Mouse (Mus musculus) kidney, embryonic 16.5 days (tissue): Measurements from ENCODE around the gene Prrc2c. TPM values are rescaled to one million over a fixed set of nuclear protein-coding genes. Genes with fewer than 3 reads are reported as not detected.
"Not testable (repeated sequence)": the region's sequence is repeated elsewhere in the genome, so short reads cannot be mapped to it uniquely, and the experiment has no call there.

Experiments used
- ATAC-seq: fragments of 200-750 bp; cut with Nextera tagmentation; 2 replicates; pipeline ENCODE4 v1.8.0; 2017; ENCODE audit warnings: moderate TSS enrichment; ENCODE audit not compliant: low FRiP score, low TSS enrichment
- H3K27ac ChIP-seq: fragments of 300-500 bp; sonication (generic); 2 replicates; pipeline ENCODE4 v1.5.1; 2014; ENCODE audit warnings: low read length
- H3K27me3 ChIP-seq: fragments of 300-500 bp; sonication (generic); 2 replicates; pipeline ENCODE4 v1.6.1; 2014; ENCODE audit warnings: low read length, control low read depth, mixed read lengths; ENCODE audit not compliant: insufficient read depth
- H3K36me3 ChIP-seq: fragments of 300-500 bp; sonication (generic); 2 replicates; pipeline ENCODE4 v1.6.1; 2014; ENCODE audit warnings: low read length, control low read depth, mixed read lengths; ENCODE audit not compliant: insufficient read depth
- H3K4me1 ChIP-seq: fragments of 300-500 bp; sonication (generic); 2 replicates; pipeline ENCODE4 v1.6.1; 2014; ENCODE audit warnings: low read length, control low read depth, mixed read lengths; ENCODE audit not compliant: insufficient read depth
- H3K4me2 ChIP-seq: fragments of 300-500 bp; sonication (generic); replicated peaks from 2 replicates; pipeline ENCODE4 v1.6.1; 2014; ENCODE audit warnings: low read depth, low read length
- H3K4me3 ChIP-seq: fragments of 300-500 bp; sonication (generic); 2 replicates; pipeline ENCODE4 v1.5.1; 2014; ENCODE audit warnings: mild to moderate bottlenecking, low read length
- H3K9ac ChIP-seq: fragments of 300-500 bp; sonication (generic); replicated peaks from 2 replicates; pipeline ENCODE4 v1.6.1; 2014; ENCODE audit warnings: low read length
- H3K9me3 ChIP-seq: fragments of 300-500 bp; sonication (generic); 2 replicates; pipeline ENCODE4 v1.6.1; 2016; ENCODE audit warnings: low read length, control low read depth
- WGBS: fragments of 180-500 bp; shearing (Covaris S2); extraction: QIAGEN DNeasy Blood & Tissue Kit; methylation state at CpG from one replicate; pipeline ENCODE4 v1.1.7; 2014; 5-methylcytosine and 5-hydroxymethylcytosine counted together
- polyA plus RNA-seq: library from polyadenylated mRNA; unstranded; fragments of >200 nt; fragmentation: Nextera tagmentation; extraction: Ambion mirVana; gene quantifications from 2 replicates; pipeline ENCODE4 v1.2.1, GENCODE M21; 2015

The Prrc2c gene
- polyA plus RNA-seq = 124 and 144 TPM in 2 replicates

GRCm38 (mm10) chr1:162740401-162740835 lies at the start of gene Prrc2c:
Gene Prrc2c, minus strand, starts transcription at chr1:162740556.
- Histone ChIP-seq H3K4me1 (peaks cover 15% of the 10 kb centered on the region), H3K9ac (peak within 1 kb of the TSS; percentile 98), H3K27ac (peak within 1 kb of the TSS; percentile 98), H3K4me2 (peak within 1 kb of the TSS; percentile 92), H3K9me3 (no peaks in the 10 kb centered on the region), H3K27me3 (no peaks in the 10 kb centered on the region), H3K36me3 (0 out of 2 replicates have a peak, but pooled peaks cover 4% of the 10 kb centered on the region), H3K4me3 (peak within 1 kb of the TSS; percentile 92)
- under 1% methylated on average over 36 of the region's 36 CpGs for WGBS
- peak; percentile 98 for ATAC-seq

GRCm38 (mm10) chr1:162785222-162785621 lies 44.9 kb upstream of the Prrc2c start:
- 79% methylated on average over 4 of the region's 4 CpGs for WGBS
- no peaks in the 10 kb centered on the region for H3K9me3 ChIP-seq
- H3K4me2 ChIP-seq = no peak overlapping the region
- ATAC-seq = no peak
- H3K4me3 ChIP-seq = no peak overlapping the region
- H3K27ac ChIP-seq = no peak overlapping the region
- H3K36me3 ChIP-seq = no peaks in the 10 kb centered on the region
- no peak overlapping the region for H3K9ac ChIP-seq
- no peaks in the 10 kb centered on the region for H3K4me1 ChIP-seq
- no peaks in the 10 kb centered on the region for H3K27me3 ChIP-seq

- no peaks in the 10 kb centered on the region for H3K9me3 ChIP-seq
- H3K4me1 ChIP-seq = no peaks in the 10 kb centered on the region
- H3K9ac ChIP-seq = no peak overlapping the region
- H3K4me2 ChIP-seq = no peak overlapping the region
- peak; percentile 35; the same call in 1 of the 2 replicates for ATAC-seq
- no peaks in the 10 kb centered on the region for H3K27me3 ChIP-seq
- no peak overlapping the region for H3K27ac ChIP-seq
- WGBS = 50% methylated on average over 7 of the region's 7 CpGs
- H3K4me3 ChIP-seq = no peak overlapping the region
- no peaks in the 10 kb centered on the region for H3K36me3 ChIP-seq
Observed at GRCm38 (mm10) chr1:162783669-162784248, 43.4 kb upstream of the Prrc2c start.

GRCm38 (mm10) chr1:162781035-162781434 lies 40.7 kb upstream of the Prrc2c start:
- 84% methylated on average over 2 of the region's 2 CpGs for WGBS
- H3K9me3 ChIP-seq, ATAC-seq, H3K27me3 ChIP-seq, H3K9ac ChIP-seq, H3K4me1 ChIP-seq, H3K36me3 ChIP-seq, H3K4me3 ChIP-seq, H3K4me2 ChIP-seq, H3K27ac ChIP-seq: not testable (repeated sequence)

GRCm38 (mm10) chr1:162777943-162778538 lies 37.7 kb upstream of the Prrc2c start:
- WGBS = 55% methylated on average over 5 of the region's 5 CpGs

GRCm38 (mm10) chr1:162773661-162774060 lies 33.3 kb upstream of the Prrc2c start:
- H3K36me3 ChIP-seq = no peaks in the 10 kb centered on the region
- no peak overlapping the region for H3K4me3 ChIP-seq
- no peak overlapping the region for H3K9ac ChIP-seq
- 46% methylated on average over 4 of the region's 4 CpGs for WGBS
- no peak overlapping the region for H3K4me2 ChIP-seq
- H3K4me1 ChIP-seq = no peaks in the 10 kb centered on the region
- H3K9me3 ChIP-seq = no peaks in the 10 kb centered on the region
- no peaks in the 10 kb centered on the region for H3K27me3 ChIP-seq
- no peak overlapping the region for H3K27ac ChIP-seq
- no peak for ATAC-seq

More at GRCm38 (mm10) chr1:162777943-162778538, 37.7 kb upstream of the Prrc2c start:
- peak; percentile 23; the same call in 1 of the 2 replicates for ATAC-seq
- Histone ChIP-seq H3K4me1 (no peaks in the 10 kb centered on the region), H3K36me3 (no peaks in the 10 kb centered on the region), H3K27ac (no peak overlapping the region), H3K4me2 (no peak overlapping the region), H3K9ac (no peak overlapping the region), H3K4me3 (no peak overlapping the region), H3K27me3 (no peaks in the 10 kb centered on the region), H3K9me3 (no peaks in the 10 kb centered on the region)

GRCm38 (mm10) chr1:162771617-162772360 lies 31.4 kb upstream of the Prrc2c start:
- Histone ChIP-seq H3K9me3 (no peaks in the 10 kb centered on the region), H3K4me1 (no peaks in the 10 kb centered on the region), H3K4me3 (no peak overlapping the region), H3K36me3 (no peaks in the 10 kb centered on the region), H3K9ac (no peak overlapping the region), H3K27me3 (no peaks in the 10 kb centered on the region), H3K4me2 (no peak overlapping the region), H3K27ac (no peak overlapping the region)
- no peak for ATAC-seq
- 78% methylated on average over 4 of the region's 4 CpGs for WGBS

- ATAC-seq = no peak
- Histone ChIP-seq H3K27me3 (no peaks in the 10 kb centered on the region), H3K4me1 (no peaks in the 10 kb centered on the region), H3K4me3 (no peak overlapping the region), H3K9me3 (no peaks in the 10 kb centered on the region), H3K36me3 (no peaks in the 10 kb centered on the region), H3K27ac (no peak overlapping the region), H3K4me2 (no peak overlapping the region), H3K9ac (no peak overlapping the region)
- WGBS = 72% methylated on average over 6 of the region's 6 CpGs
Observed at GRCm38 (mm10) chr1:162752009-162752408, 11.7 kb upstream of the Prrc2c start.

- Histone ChIP-seq H3K9me3 (no peaks in the 10 kb centered on the region), H3K4me3 (no peak overlapping the region), H3K9ac (no peak overlapping the region), H3K27me3 (no peaks in the 10 kb centered on the region), H3K4me2 (no peak overlapping the region), H3K4me1 (no peaks in the 10 kb centered on the region), H3K27ac (no peak overlapping the region), H3K36me3 (no peaks in the 10 kb centered on the region)
- no peak for ATAC-seq
- WGBS = 61% methylated on average over 7 of the region's 7 CpGs
Observed at GRCm38 (mm10) chr1:162749607-162750006, 9.3 kb upstream of the Prrc2c start.

GRCm38 (mm10) chr1:162748761-162749160 lies 8.4 kb upstream of the Prrc2c start:
- Histone ChIP-seq H3K4me1 (no peaks in the 10 kb centered on the region), H3K4me3 (no peak overlapping the region), H3K9me3 (no peaks in the 10 kb centered on the region), H3K4me2 (no peak overlapping the region), H3K27me3 (no peaks in the 10 kb centered on the region), H3K9ac (no peak overlapping the region), H3K36me3 (no peaks in the 10 kb centered on the region), H3K27ac (no peak overlapping the region)
- 91% methylated on average over 5 of the region's 5 CpGs for WGBS
- ATAC-seq = no peak
